ENCODE assay signal across 20 mouse cellular contexts in the genomic region with DNA sequence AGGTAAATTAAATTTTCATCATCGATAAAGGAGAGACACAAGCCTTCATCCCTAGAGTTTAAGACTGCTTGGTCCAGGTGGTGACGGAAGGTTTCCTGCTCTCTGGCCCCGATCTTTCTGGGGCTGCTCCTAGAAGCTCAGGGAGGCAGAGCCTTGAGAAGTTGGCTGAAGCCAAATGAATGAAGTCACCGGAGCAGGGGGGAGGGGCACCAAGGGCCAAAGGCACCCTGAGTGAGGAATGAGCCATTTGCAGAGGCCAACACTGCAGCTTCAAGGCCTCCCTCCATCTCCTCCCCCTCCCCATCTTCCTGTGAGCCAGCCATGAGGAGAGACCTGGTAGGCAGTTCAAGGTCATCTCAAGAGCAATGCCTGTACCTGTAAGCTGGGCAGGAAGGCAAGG. TPM values are rescaled to one million over a fixed set of nuclear protein-coding genes. Genes with fewer than 3 reads are reported as not detected.
A peak's percentile ranks its signal among the peaks of the same experiment; 100 is the strongest.
DNase-seq lines count a peak whose midpoint lies in the region; ATAC-seq and TF ChIP-seq lines count a peak whose summit lies in the region.
"Had no signal": no experiment of that assay in that cellular context is flagged by ENCODE, and none has a peak within 500 bp of the region (broad histone marks: within the 10 kb centered on the region; RNA-seq: fewer than 3 reads in every experiment).

No protein-coding gene starts in this region.

- H3K27ac ChIP-seq in liver, postnatal 0 days (ENCODE audit: low read depth): no peak overlapping the region
- H3K27ac ChIP-seq: embryonic facial prominence, embryonic 15.5 days; forebrain, embryonic 15.5 days; heart, embryonic 10.5 days; hindbrain, embryonic 15.5 days had no signal

- peaks cover 3% of the 10 kb centered on the region; the same call in 1 of the 2 replicates for H3K9me3 ChIP-seq in liver, postnatal 0 days (ENCODE audit: low read length)
- H3K9me3 ChIP-seq: embryonic facial prominence, embryonic 15.5 days; forebrain, embryonic 15.5 days; heart, embryonic 10.5 days; hindbrain, embryonic 15.5 days had no signal

- no peak for TF ChIP-seq EP300 in liver, postnatal 0 days (IDR thresholded peaks at IDR 0.05; ENCODE audit: low read depth)

- TF ChIP-seq CTCF in liver, postnatal 0 days (IDR thresholded peaks at IDR 0.05; ENCODE audit: low read depth): no peak

- H3K4me2 ChIP-seq in liver, postnatal 0 days (ENCODE audit: low read depth, low read length): no peak overlapping the region
- H3K4me2 ChIP-seq: embryonic facial prominence, embryonic 15.5 days; forebrain, embryonic 15.5 days; hindbrain, embryonic 15.5 days had no signal

- no peaks in the 10 kb centered on the region for H3K36me3 ChIP-seq in liver, postnatal 0 days (replicated peaks; ENCODE audit: insufficient read depth, low read length)
- H3K36me3 ChIP-seq: embryonic facial prominence, embryonic 15.5 days; forebrain, embryonic 15.5 days; heart, embryonic 10.5 days; hindbrain, embryonic 15.5 days had no signal

- no peak overlapping the region for H3K4me3 ChIP-seq in liver, postnatal 0 days (ENCODE audit: low read depth, low read length)
- H3K4me3 ChIP-seq: embryonic facial prominence, embryonic 15.5 days; erythroblast, embryonic 14.5 days; forebrain, embryonic 15.5 days; heart, embryonic 10.5 days; hindbrain, embryonic 15.5 days had no signal

- DNase-seq in adrenal gland, adult (ENCODE audit: inconsistent age in 2 of 2, low spot score in 1 of 2): peak; percentile 83 to 90
- no peak for DNase-seq in adrenal gland, postnatal 4 days (ENCODE audit: low spot score in 2 of 2)
- DNase-seq in testis, postnatal 10 days (ENCODE audit: low spot score): peak; percentile 81
- no peak for DNase-seq in testis, postnatal 14 days (ENCODE audit: low spot score)
- DNase-seq in adrenal gland, postnatal 14 days: peak; percentile 90
- DNase-seq in cerebellum, adult 9-10 months: no peak
- DNase-seq in liver, postnatal 0 days: no peak
- DNase-seq: B cell, adult 2 months; cerebellum, adult 18-20 months; cerebellum, postnatal 10 days; embryo, embryonic 11 days; heart, adult 11 months had no signal

- no peaks in the 10 kb centered on the region; the same call in 1 of the 2 replicates for H3K4me1 ChIP-seq in liver, postnatal 0 days (ENCODE audit: insufficient read depth)
- H3K4me1 ChIP-seq: forebrain, embryonic 15.5 days; hindbrain, embryonic 15.5 days had no signal

- no peak for ATAC-seq in liver, postnatal 0 days
- ATAC-seq: activated CD4-positive, CD25-positive, alpha-beta regulatory T cell, adult 4 months; CD4-positive, CD25-positive, alpha-beta regulatory T cell, adult 4 months; forebrain, embryonic 15.5 days; intestine, embryonic 16.5 days had no signal

- 72% methylated on average over 4 of the region's 4 CpGs for WGBS in liver, postnatal 0 days (ENCODE audit: insufficient replicate concordance)

- no peaks in the 10 kb centered on the region for H3K27me3 ChIP-seq in liver, postnatal 0 days (ENCODE audit: insufficient read depth, low read length)
- H3K27me3 ChIP-seq: embryonic facial prominence, embryonic 15.5 days; forebrain, embryonic 15.5 days; hindbrain, embryonic 15.5 days had no signal

- H3K9ac ChIP-seq in liver, postnatal 0 days (replicated peaks): no peak overlapping the region
- H3K9ac ChIP-seq: embryonic facial prominence, embryonic 15.5 days; forebrain, embryonic 15.5 days; hindbrain, embryonic 15.5 days had no signal

RNA-seq across cellular contexts. Expression of a gene that starts 58.3 kb away (rescaled TPM):
- total RNA-seq in adrenal gland, postnatal 4 days (2021): 1 to 10 TPM; 2.1 to 3.4 TPM
- total RNA-seq in adrenal gland, postnatal 14 days (2021): 1.5 and 1.6 TPM in 2 replicates
- 1.1 TPM in 2 replicates for polyA plus RNA-seq in liver, postnatal 0 days (2015; fragmentation: Nextera tagmentation; extraction: Ambion mirVana)

Comparison
In these comparisons a context has a peak if more than half of its experiments do, and no peak if none do; other contexts are left out.
1. DNase-seq: peak in adrenal gland, adult (2 of 2), testis, postnatal 10 days (single experiment) and adrenal gland, postnatal 14 days (single experiment); none in adrenal gland, postnatal 4 days (0 of 2), testis, postnatal 14 days (single experiment), cerebellum, adult 9-10 months (single experiment) and liver, postnatal 0 days (single experiment).